Mouse (Mus musculus): ENCODE measurements around the gene Pik3c2g.

Pik3c2g gene

GRCm38 (mm10) chr6:139839907-139840306 lies 252.9 kb downstream of the Pik3c2g start:
- no peak for DNase-seq (ENCODE audit: low spot score in 2 of 2)

- no peak for DNase-seq (ENCODE audit: low spot score in 2 of 2)
Measured at GRCm38 (mm10) chr6:139841272-139841671, 254.3 kb downstream of the Pik3c2g start.

GRCm38 (mm10) chr6:139842626-139843025 lies 255.6 kb downstream of the Pik3c2g start:
- DNase-seq (ENCODE audit: low spot score in 2 of 2), result no peak

GRCm38 (mm10) chr6:139843531-139843930 lies 256.5 kb downstream of the Pik3c2g start:
- DNase-seq (ENCODE audit: low spot score in 2 of 2), result no peak

- DNase-seq (ENCODE audit: low spot score in 2 of 2), result no peak
Measured at GRCm38 (mm10) chr6:139846889-139847544, 260.0 kb downstream of the Pik3c2g start.

- DNase-seq (ENCODE audit: low spot score in 2 of 2), result no peak
Measured at GRCm38 (mm10) chr6:139849931-139850330, 262.9 kb downstream of the Pik3c2g start.

GRCm38 (mm10) chr6:139851705-139852603 lies 264.9 kb downstream of the Pik3c2g start:
- no peak for DNase-seq (ENCODE audit: low spot score in 2 of 2)

GRCm38 (mm10) chr6:139852836-139853235 lies 265.8 kb downstream of the Pik3c2g start:
- DNase-seq (ENCODE audit: low spot score in 2 of 2), result peak in 1 of 2 experiments; percentile 22

- no peak for DNase-seq (ENCODE audit: low spot score in 2 of 2)
Measured at GRCm38 (mm10) chr6:139860141-139860540, 273.1 kb downstream of the Pik3c2g start.

GRCm38 (mm10) chr6:139861534-139861933 lies 274.5 kb downstream of the Pik3c2g start:
- DNase-seq (ENCODE audit: low spot score in 2 of 2), result no peak

- no peak for DNase-seq (ENCODE audit: low spot score in 2 of 2)
Measured at GRCm38 (mm10) chr6:139865059-139865673, 278.1 kb downstream of the Pik3c2g start.

GRCm38 (mm10) chr6:139874418-139875176 lies 287.6 kb downstream of the Pik3c2g start:
- DNase-seq (ENCODE audit: low spot score in 2 of 2), result peak; percentile 23 to 43

GRCm38 (mm10) chr6:139876691-139877090 lies 289.7 kb downstream of the Pik3c2g start:
- DNase-seq (ENCODE audit: low spot score in 2 of 2), result no peak

GRCm38 (mm10) chr6:139877476-139878361 lies 290.7 kb downstream of the Pik3c2g start:
- no peak for DNase-seq (ENCODE audit: low spot score in 2 of 2)

- DNase-seq (ENCODE audit: low spot score in 2 of 2), result peak in 1 of 2 experiments; percentile 8
Measured at GRCm38 (mm10) chr6:139878362-139878696, 291.3 kb downstream of the Pik3c2g start.

GRCm38 (mm10) chr6:139882076-139882475 lies 295.1 kb downstream of the Pik3c2g start:
- no peak for DNase-seq (ENCODE audit: low spot score in 2 of 2)

GRCm38 (mm10) chr6:139887175-139887574 lies 300.2 kb downstream of the Pik3c2g start:
- no peak for DNase-seq (ENCODE audit: low spot score in 2 of 2)

GRCm38 (mm10) chr6:139895637-139896036 lies 308.6 kb downstream of the Pik3c2g start:
- no peak for DNase-seq (ENCODE audit: low spot score in 2 of 2)

GRCm38 (mm10) chr6:139899630-139900151 lies 312.7 kb downstream of the Pik3c2g start:
- DNase-seq (ENCODE audit: low spot score in 2 of 2), result no peak

GRCm38 (mm10) chr6:139901801-139902200 lies 314.8 kb downstream of the Pik3c2g start:
- no peak for DNase-seq (ENCODE audit: low spot score in 2 of 2)

Data from urinary bladder, postnatal 36 days (tissue).